Comparison of ENCODE assay signal across 24 mouse cellular contexts in the genomic region with DNA sequence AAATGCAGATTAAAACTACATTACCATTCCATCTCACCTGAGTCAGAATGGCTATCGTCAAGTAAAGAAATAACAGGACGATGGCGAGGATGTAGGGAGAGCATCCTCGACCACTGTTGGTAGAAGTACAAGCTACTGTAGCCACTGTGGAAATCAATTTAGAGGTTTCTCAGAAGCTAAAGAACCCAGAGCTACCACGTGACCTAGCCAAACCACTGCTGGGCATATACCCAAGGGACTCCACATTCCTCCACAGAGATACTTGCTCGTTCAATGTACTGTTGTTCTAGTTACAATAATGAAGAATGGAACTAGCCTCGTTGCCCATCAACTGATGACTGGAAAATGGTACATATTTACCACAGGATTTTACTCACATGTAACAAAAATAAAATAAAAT.
DNase-seq lines count a peak whose midpoint lies in the region; TF ChIP-seq lines count a peak whose summit lies in the region.
"Had no signal": no experiment of that assay in that cellular context is flagged by ENCODE, and none has a peak within 500 bp of the region (broad histone marks: within the 10 kb centered on the region; RNA-seq: fewer than 3 reads in every experiment).

No protein-coding gene starts in this region.

- H3K9me3 ChIP-seq in heart, embryonic 10.5 days = no peaks in the 10 kb centered on the region
- H3K9me3 ChIP-seq in MEL (replicated peaks; ENCODE audit: insufficient read depth, low read length) = no peaks in the 10 kb centered on the region
- H3K9me3 ChIP-seq: embryonic facial prominence, embryonic 12.5 days; embryonic facial prominence, embryonic 15.5 days; G1E had no signal

- 84% methylated on average over 7 of the region's 7 CpGs for WGBS in heart, embryonic 10.5 days

- peak; percentile 42 for DNase-seq in heart, embryonic 10.5 days (ENCODE audit: low spot score)
- no peak for DNase-seq in heart, postnatal 10 days
- no peak for DNase-seq in MEL (ENCODE audit: low read depth, low spot score)
- DNase-seq in gastrocnemius, adult 8-10 months (ENCODE audit: low spot score in 2 of 2) = no peak
- DNase-seq in right cerebral cortex, postnatal 10 days (ENCODE audit: low spot score in 2 of 2) = no peak
- DNase-seq: adrenal gland, postnatal 10 days; adrenal gland, postnatal 36 days; cerebellum, adult 18-20 months; cerebellum, adult 9-10 months; cerebellum, postnatal 14 days; forebrain, postnatal 0 days; gastrocnemius, adult 2 months; gastrocnemius, postnatal 25 days; heart, adult 2 months; heart, postnatal 4 days; kidney, adult 18-20 months had no signal

- no peak overlapping the region for H3K9ac ChIP-seq in MEL (ENCODE audit: control insufficient read depth, low read depth, low read length, poor library complexity, severe bottlenecking)
- H3K9ac ChIP-seq: embryonic facial prominence, embryonic 12.5 days; embryonic facial prominence, embryonic 15.5 days; forebrain, postnatal 0 days; hindbrain, embryonic 14.5 days had no signal

- H3K4me2 ChIP-seq in myocyte (ENCODE audit: low read depth) = no peak overlapping the region
- H3K4me2 ChIP-seq: embryonic facial prominence, embryonic 12.5 days; embryonic facial prominence, embryonic 15.5 days; heart, embryonic 11.5 days; hindbrain, embryonic 14.5 days had no signal

- no peak overlapping the region for H3ac ChIP-seq in myocyte (ENCODE audit: control insufficient read depth, insufficient read length)

- no peak overlapping the region for H3K27ac ChIP-seq in heart, embryonic 10.5 days
- no peak overlapping the region for H3K27ac ChIP-seq in MEL (ENCODE audit: control insufficient read depth, low read depth, low read length)
- H3K27ac ChIP-seq: embryonic facial prominence, embryonic 12.5 days; embryonic facial prominence, embryonic 15.5 days; gastrocnemius, adult 2 months; heart, adult 2 months; hindbrain, embryonic 14.5 days; hindbrain, postnatal 0 days had no signal

- no peak for TF ChIP-seq RAD21 in MEL (IDR thresholded peaks at IDR 0.05; ENCODE audit: low read depth, low read length)

- intact Hi-C loops in heart, postnatal 10 days (cut with DNase I) = no loop called here

- H3K4me1 ChIP-seq in heart, embryonic 10.5 days = no peaks in the 10 kb centered on the region
- no peaks in the 10 kb centered on the region for H3K4me1 ChIP-seq in MEL (ENCODE audit: control insufficient read depth in 1 of 2, insufficient read depth in 2 of 2, low read length in 2 of 2)
- H3K4me1 ChIP-seq: embryonic facial prominence, embryonic 12.5 days; embryonic facial prominence, embryonic 15.5 days had no signal

- H3K79me2 ChIP-seq in MEL (ENCODE audit: control insufficient read depth, insufficient read depth, low read length, poor library complexity) (no peaks in the 10 kb centered on the region), myocyte (ENCODE audit: control insufficient read depth, insufficient read depth) (no peaks in the 10 kb centered on the region)

- no peak overlapping the region for H3K4me3 ChIP-seq in heart, embryonic 10.5 days
- no peak overlapping the region for H3K4me3 ChIP-seq in MEL (ENCODE audit: control insufficient read depth in 1 of 2, insufficient read depth in 1 of 2, low read depth in 2 of 2, low read length in 2 of 2)
- no peak overlapping the region for H3K4me3 ChIP-seq in myocyte
- H3K4me3 ChIP-seq: embryonic facial prominence, embryonic 12.5 days; embryonic facial prominence, embryonic 15.5 days; gastrocnemius, adult 2 months; heart, adult 2 months had no signal

- no peak for TF ChIP-seq POLR2A in MEL (IDR thresholded peaks at IDR 0.05; ENCODE audit: control insufficient read depth in 1 of 2, insufficient read depth in 1 of 2, low read depth in 1 of 2, low read length in 2 of 2, poor library complexity in 1 of 2)
- no peak for TF ChIP-seq POLR2A in myocyte (IDR thresholded peaks at IDR 0.05; ENCODE audit: insufficient read length, low read depth)

- TF ChIP-seq CTCF in MEL (IDR thresholded peaks at IDR 0.05 in 2 of 3, conservative IDR thresholded peaks at IDR 0.05 in 1 of 3; ENCODE audit: control insufficient read depth in 1 of 3, insufficient read depth in 1 of 3, low read depth in 2 of 3, low read length in 3 of 3, poor library complexity in 1 of 3, severe bottlenecking in 1 of 3) = no peak

- H3K36me3 ChIP-seq in heart, embryonic 10.5 days = no peaks in the 10 kb centered on the region
- H3K36me3 ChIP-seq in MEL (ENCODE audit: control insufficient read depth in 1 of 2, insufficient read depth in 2 of 2, low read length in 2 of 2) (no peaks in the 10 kb centered on the region), myocyte (ENCODE audit: control insufficient read depth, insufficient read depth) (no peaks in the 10 kb centered on the region)
- H3K36me3 ChIP-seq: embryonic facial prominence, embryonic 12.5 days; embryonic facial prominence, embryonic 15.5 days; G1E had no signal

- H3K27me3 ChIP-seq in heart, embryonic 10.5 days (ENCODE audit: insufficient read depth, poor library complexity, severe bottlenecking) = no peaks in the 10 kb centered on the region
- H3K27me3 ChIP-seq in MEL (ENCODE audit: control insufficient read depth in 1 of 2, insufficient read depth in 2 of 2, low read length in 2 of 2) = peaks cover 0 to 7% of the 10 kb centered on the region in 2 experiments; a peak in 2 of 4 replicates
- H3K27me3 ChIP-seq in myocyte (ENCODE audit: control insufficient read depth, insufficient read depth, insufficient read length) = no peaks in the 10 kb centered on the region
- H3K27me3 ChIP-seq: embryonic facial prominence, embryonic 12.5 days; embryonic facial prominence, embryonic 15.5 days; Patski had no signal

- no peak for TF ChIP-seq EP300 in MEL (IDR thresholded peaks at IDR 0.05; ENCODE audit: low read depth in 1 of 2, low read length in 2 of 2)

TF ChIP-seq in MEL, 35 proteins besides CTCF, POLR2A, EP300 and RAD21:
- TF ChIP-seq USF2 (IDR thresholded peaks at IDR 0.05; ENCODE audit: borderline replicate concordance in 1 of 2, insufficient read depth in 1 of 2, low read depth in 1 of 2, low read length in 2 of 2) = 0 out of 4 replicates have a peak, but pooled peaks of 1 of the 2 experiments have one; percentile 7
- TF ChIP-seq USF1 (IDR thresholded peaks at IDR 0.05; ENCODE audit: low read depth, low read length) = peak; percentile 38; the same call in 1 of the 2 replicates
- TF ChIP-seq MAZ (IDR thresholded peaks at IDR 0.05; ENCODE audit: low read depth, low read length) = no peak

TF ChIP-seq in myocyte, 11 proteins besides CTCF, POLR2A, EP300 and RAD21:
- TF ChIP-seq USF1 (IDR thresholded peaks at IDR 0.05; ENCODE audit: low read depth) = peak; percentile 79
- TF ChIP-seq MYOG (IDR thresholded peaks at IDR 0.05; ENCODE audit: control insufficient read depth in 1 of 3, insufficient read depth in 1 of 3, insufficient read length in 2 of 3, low read depth in 2 of 3) = no peak
- TF ChIP-seq MYOD1 (IDR thresholded peaks at IDR 0.05; ENCODE audit: control insufficient read depth in 1 of 3, insufficient read length in 2 of 3, low read depth in 2 of 3) = no peak
- no peak for TF ChIP-seq REST (IDR thresholded peaks at IDR 0.05; ENCODE audit: insufficient read depth, insufficient read length)
- no peak for TF ChIP-seq POLR2AphosphoS2 (IDR thresholded peaks at IDR 0.05; ENCODE audit: insufficient read length, low read depth)
